Mouse (Mus musculus): Measurements from ENCODE around the gene Frmpd1.

Frmpd1 gene

DNA sequence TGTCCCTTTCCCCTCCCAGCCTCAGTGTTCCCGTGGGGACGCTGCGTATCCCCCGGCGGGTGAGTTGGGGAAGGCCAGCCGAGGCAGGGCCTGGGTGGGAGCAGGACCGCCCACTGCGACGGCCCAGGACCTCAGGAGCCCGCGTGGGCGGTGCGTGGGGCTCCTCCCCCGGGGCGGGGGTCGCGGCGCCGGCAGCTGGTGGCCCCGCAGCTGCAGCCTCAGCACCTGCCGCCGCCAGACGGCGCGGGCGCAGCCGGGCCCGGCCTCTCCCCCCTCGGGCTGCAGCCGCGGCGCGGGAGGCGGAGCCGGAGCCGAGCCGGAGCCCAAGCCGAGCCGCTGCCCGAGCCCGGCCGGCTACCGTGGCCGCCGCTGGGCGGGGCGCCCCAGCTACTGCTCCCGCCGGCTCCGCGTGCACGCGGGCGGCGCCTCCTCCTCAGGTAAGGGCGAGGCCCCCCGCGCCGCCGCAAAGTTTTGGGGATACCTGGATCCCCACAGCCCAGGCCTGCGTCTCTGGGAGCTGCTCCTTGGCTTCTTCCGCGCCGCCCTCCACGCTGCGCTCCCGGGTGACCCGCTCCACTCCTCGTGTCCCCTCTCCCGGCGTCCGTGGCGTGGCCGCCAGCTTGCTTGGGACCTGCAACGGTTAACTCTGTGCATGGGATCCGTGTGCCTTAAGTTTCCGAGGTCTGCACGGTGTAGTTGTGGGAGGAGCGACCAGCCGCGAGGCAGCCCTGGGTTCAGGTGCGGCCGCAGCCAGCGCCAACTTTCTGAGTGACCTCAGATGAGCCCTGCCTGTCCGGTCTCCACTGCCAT lies at the start of gene Frmpd1:
TSS of gene Frmpd1 (plus strand) at position 355 of the 810 bp plus-strand sequence.
- DNase-seq (ENCODE audit: low spot score), result peak; percentile 50

DNA sequence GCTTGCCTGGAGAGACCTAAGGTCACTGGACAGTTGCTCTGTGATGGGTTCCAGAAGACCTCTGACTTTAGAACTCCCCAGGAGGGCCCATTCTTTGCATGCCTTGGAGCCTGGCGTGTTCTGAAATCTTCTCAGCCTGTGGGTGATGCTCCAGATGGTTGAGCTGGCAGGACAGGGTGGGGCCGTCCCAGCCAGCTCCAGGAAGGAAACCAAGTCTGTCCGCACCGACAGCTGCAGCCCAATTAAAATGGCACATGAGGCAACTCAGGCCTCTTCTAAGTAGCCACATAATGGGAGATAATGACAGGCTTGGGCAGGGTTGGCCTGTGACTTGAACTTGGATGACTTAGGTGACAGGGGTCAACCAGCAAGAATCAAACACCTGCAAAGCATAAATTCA lies 47.0 kb upstream of the Frmpd1 start:
- DNase-seq (ENCODE audit: low spot score), result no peak

DNA sequence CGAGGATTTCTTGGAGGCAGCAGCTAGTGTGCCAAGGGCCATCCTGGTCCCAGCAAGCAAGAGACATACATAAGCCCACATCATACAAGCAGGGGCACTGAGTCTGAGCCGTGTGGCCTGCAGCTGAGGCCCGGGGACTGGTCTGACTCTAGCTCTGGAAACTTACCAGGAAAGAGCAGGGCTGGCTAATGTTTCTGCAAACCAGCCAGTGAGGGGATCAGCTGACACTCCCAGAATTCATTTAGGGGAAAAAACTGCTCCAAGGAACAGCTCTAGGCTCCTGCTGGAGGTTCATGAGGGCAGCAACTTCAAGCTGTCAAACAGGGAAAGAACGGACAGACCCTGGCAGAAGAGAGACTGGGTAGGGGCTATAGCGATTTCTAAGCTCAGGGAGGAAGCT lies 42.8 kb upstream of the Frmpd1 start:
- no peak for DNase-seq (ENCODE audit: low spot score)

DNA sequence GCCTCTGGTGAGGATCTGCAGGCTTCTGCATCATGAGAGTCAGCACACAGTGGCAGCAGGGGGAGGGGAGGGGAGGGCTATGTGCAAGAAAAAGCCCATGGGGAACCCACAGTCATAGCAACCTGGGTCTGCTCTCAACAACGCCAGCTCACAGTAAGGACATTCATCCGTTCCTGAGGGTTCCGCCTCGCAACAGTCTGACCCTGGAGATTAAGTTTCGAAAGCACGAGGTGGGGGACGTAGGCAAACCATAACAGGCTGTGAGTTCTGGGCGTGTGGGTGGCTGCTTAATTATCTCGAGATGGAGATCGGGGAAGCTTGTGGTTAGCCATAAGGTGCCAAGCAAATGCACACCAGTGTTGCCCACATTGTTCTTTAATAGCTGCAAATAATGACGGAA lies 42.3 kb upstream of the Frmpd1 start:
- DNase-seq (ENCODE audit: low spot score), result no peak

DNA sequence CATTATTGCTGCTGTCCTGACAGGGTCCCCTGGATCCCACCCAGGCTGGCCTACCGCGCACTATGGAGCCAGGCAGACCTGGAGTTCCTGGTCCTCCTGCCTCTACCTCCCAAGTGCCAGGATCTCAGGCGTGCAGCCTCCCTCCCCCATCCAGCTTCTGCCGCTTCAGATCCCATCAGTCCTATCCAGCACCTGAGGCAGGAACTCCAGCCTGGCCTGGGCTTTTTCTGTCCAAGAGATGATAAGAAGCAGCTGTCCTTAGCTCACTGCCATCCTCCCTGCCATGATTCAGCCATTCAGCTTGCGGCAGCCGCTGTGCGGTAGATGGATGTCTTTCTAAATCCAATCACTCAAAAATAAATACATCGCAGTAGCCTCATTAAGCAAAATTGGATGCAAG lies 41.7 kb upstream of the Frmpd1 start:
- no peak for DNase-seq (ENCODE audit: low spot score)

DNA sequence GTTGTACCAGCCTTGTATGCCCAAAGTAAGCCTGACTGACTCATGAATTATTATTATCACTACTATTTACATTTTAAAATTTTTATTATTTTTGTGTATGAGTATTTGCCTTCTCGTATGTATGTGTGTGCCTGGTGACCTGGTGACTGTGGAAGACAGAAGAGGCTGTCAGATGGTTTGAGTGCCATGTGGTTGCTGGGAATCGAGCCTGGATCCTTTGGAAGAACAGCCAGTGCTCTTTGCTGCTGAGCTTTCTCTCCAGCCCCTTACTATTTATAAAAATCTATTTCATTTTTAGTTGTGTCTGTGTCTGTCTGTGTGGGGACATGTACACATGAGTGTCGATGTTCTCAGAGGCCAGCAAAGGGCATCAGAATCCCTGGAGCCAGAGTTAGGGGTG lies 28.2 kb upstream of the Frmpd1 start:
- DNase-seq (ENCODE audit: low spot score), result no peak

DNA sequence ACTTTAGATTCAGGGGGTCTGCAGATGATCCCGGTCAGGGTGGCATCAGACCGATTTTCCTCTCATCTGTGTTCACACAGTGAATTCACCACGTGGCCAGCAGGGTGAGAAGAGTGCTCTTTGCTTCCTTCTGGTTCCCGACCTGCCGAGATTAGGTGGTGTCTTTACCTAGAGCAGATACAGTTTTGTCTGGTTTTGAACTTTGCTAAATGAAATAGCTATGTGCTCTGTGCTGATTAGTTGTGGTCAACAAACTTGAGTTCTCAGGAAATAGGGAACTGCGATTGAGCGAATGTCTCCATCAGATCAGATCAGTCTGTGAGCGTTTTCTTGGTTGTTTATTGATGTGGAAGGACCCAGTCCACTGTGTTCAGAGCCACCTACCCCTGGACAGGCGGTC lies 26.1 kb upstream of the Frmpd1 start:
- DNase-seq (ENCODE audit: low spot score), result no peak

DNA sequence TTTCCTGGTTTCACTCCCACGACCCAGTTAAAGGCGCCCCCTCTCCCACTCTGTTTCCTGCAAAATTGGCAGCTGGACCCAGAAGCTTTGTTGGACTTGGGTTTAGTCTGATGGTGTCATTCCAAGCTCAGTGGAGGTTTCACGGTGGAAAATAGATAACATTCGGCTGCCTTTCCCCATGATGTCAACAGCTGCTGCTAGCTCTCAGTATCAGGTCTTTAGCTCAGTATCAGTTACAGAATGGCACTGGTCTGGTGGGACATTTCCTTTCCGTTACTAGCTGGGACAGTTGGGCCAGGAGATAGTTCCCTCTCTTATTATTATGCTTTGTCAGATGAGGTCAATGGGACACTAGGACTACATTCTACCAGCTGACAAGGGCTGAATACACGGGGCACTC lies 23.9 kb upstream of the Frmpd1 start:
- DNase-seq (ENCODE audit: low spot score), result no peak

DNA sequence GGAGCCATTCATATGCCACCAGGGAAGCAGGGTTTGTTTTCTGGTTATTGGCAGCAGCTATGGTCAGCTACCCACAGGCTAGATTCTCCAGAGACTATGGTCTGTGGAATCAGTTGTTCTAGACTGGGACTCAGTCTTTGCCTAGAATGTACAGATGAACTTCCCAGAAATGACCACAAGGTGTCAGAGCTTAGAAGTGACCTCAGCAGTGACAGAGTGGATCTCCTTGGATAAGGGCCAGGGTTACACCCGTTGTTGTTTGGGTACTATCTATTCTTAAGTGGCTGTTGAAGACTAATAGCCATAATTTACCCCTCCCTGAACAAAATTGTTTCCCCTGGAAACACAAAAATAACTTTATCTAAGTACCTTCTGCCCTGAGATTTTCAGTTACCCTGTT lies 21.0 kb upstream of the Frmpd1 start:
- DNase-seq (ENCODE audit: low spot score), result no peak

DNA sequence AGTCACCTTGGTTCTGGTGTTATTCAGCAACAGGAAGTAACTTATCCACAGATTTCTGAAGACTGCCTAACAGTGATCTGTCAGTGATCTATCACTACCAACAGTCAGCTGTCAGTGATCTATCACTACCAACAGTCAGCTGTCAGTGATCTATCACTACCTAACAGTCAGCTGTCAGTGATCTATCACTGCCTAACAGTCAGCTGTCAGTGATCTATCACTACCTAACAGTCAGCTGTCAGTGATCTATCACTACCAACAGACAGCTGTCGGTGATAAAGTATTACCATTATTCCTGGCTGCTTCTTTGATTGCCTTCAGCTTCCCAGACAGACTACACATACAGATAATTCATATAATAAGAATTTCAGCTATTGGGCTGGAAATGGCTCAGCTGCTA lies 19.2 kb upstream of the Frmpd1 start:
- DNase-seq (ENCODE audit: low spot score), result no peak

DNA sequence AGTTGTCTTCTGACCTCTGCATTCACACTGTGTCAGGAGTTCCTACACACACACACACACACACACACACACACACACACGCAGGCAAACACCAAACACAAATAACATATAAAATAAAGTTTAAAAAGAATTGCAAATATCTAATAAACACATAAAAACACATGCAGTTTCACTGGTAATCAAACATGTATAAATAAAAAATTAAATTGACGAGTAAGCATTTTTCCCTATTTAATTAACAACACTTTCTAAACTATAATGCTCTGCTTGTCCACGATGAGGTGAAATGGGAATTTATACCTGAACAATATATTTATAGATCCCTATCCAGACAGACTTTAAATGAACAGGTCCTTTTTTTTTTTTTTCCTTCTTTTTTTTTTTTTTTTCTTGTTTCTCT lies 18.7 kb upstream of the Frmpd1 start:
- no peak for DNase-seq (ENCODE audit: low spot score)

DNA sequence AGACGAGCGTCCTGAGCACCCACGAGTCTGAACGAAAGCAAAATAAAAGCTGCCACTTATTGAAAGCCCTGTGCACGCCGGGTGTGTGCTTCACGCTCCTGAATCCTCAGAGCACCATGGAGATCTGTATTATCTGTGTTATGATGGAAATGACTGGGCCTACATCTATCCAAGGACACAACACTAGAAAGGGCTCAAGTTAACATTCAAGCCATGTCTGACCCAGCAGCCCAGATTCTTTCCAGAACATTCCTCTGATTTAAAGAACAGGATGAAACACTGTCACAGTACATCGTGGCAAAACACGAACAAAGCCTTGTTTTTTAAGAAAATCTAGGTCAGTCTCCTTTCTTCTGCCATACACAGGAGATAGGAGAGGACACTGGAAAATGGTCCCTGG lies 13.3 kb upstream of the Frmpd1 start:
- DNase-seq (ENCODE audit: low spot score), result no peak

DNA sequence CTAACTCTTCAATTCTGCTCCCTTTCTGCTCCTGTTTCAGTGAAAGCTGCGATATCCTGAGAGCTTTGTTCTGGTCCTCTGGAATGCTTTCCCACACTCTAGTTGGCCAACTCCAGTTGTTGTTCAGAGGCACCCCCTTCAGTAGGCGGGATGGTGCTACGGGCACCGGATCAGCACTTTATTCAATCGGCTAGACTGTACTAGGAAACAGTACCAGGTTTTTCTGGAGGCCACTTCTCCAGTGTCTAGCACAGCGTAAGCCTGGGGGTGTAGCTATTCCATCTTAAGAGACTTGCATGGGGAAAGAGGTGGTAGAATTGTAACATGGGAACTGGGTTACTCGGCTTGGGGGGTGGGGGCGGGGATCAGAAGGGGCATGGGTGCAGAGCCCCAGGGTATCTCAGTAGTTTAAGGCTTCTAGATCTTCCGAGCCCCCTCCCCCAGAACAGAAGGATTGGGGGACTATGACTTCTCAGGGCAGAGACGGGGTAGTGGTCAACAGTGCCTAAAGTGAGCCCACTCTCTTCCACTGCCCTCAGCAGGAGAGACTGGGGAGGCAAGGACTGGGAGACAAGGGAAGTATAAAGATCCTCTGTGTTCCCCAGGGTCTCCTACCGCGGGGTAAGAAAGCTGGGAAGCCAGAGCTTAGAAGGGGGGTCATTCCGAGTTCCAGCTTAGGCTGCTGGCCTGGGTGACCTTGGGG lies 706 bp upstream of the Frmpd1 start:
- no peak for DNase-seq (ENCODE audit: low spot score)

DNA sequence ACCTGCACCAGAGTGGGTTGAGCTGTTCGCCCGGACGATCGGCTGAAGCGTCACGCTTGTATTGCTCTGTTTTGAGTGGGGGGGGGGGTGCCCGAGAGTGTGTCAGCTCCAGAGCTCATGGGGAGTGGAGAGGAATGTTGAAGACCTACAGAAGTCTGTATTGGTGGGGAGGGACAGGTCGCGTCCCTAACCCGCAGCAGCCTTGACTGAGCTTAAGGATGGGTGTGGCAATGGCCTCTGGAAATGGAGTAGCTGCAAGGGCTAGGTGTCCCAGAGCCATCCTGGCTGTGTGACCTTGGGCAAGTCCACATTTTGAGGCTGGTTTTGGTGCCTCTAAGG lies 625 bp downstream of the Frmpd1 start:
- no peak for DNase-seq (ENCODE audit: low spot score)

DNA sequence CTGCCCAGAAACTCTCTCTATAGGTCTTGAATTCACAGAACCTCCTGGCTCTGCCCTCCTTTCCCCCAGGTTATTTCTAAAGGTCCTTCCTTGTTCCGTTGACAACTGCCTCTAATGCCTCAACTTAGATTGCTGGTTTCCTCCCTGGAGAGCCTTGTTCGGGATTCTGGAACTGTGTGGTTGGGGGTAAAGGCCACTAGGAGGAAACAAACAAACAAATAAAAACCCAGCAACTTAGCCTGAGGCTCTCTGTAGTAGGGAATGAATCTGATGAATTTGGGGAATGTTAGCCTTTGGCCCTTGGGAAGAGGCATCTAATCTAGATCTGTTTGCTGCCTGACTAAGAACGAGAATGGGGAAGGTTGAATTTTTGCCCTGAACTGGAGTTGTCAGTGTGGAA lies 13.6 kb downstream of the Frmpd1 start:
- no peak for DNase-seq (ENCODE audit: low spot score)

DNA sequence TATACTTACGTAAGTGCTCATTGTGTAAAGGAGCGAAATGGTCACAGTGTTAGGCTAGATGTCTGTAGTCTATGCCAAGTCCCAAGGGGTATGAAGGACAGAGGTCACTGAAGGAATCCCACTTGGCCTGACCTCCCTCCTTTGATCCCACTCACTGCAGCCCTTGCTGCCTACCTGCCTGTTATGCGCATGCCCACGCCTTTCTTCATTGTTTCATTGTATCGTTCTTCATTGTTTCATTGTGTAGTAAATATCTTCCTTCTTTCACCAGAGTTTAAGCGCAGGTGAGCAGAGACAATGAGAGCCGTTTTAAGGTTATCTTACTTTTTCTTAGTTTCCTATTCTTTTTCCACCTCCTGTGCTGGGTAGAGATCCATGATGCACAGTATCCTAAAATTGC lies 18.6 kb downstream of the Frmpd1 start:
- peak; percentile 15 for DNase-seq (ENCODE audit: low spot score)

DNA sequence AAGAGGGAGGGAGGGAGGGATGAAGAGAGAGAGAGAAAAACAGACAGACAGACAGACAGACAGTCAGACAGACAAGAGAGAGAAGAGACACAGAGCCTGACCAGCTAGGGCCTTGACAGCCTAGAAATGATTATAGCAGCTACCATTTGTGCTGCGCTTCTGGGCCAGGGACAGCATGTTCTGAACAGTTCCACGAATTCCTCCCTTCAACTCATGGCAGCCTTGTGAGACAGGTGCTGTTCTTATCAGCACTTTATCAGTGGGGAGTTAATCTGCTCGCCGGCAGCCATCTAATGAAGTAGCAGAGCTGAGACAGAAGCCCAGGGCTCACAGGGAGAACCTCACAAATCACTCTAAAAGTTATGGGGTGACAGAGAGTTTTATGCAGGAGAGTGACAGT lies 22.8 kb downstream of the Frmpd1 start:
- DNase-seq (ENCODE audit: low spot score), result no peak

DNA sequence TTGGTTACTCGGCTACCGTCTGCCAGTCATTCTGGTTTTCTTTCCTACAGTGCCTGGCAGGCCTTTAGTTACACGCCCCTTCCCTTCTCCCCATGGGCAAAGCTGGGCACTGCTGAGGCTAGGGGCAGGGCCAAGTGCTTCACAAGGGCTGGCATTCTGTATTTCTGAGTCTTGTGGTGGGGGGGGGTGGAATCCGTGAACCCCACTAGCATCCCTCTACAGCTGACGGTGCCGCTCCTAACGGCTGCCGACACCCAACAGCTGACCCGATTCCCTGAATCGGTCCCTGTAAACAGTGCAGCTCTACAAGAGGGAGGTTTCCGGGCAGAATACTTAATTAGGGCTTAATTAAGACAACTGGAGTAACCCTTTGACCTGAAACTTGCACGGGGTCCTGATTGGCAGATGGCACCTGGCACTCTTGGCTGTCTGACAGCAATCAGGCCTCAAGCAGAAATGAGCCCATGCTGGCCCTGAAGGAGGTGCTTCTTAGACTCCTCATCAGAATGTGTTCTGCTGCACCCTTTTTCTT lies 24.2 kb downstream of the Frmpd1 start:
- DNase-seq (ENCODE audit: low spot score), result no peak

DNA sequence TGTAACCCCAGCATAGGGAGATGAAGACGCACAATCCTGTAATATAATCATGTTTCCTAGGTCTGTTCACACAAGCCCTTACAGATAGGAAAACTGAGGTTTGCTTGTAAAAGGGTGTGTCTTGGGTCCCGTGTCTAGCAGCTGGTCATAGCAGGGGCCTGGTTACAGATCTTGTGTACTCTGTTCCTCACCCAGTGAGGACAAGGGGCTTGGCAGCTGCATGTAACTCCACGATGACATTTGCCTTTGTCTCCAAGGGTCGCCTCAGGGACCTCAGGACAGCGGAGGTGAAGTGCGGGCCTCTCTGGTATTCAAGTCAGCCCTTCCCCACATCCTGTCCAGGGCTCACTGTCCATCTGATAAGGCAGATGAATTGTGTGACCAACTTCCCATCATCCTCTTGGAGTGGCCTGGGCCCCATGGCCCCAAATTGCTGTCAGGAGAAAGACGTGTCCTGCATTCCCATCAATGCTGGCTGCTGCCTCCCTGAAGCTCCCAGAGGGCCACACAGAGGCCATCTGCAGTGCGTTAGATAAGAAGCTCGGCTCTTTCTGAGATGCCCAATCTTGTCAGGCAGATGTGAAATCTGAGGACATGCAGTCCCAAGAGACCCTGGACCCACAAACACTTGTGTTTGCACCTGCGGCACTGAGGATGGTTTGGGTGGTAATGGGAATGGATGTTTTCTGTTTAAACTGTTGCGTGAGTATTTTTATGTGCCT lies 27.8 kb downstream of the Frmpd1 start:
- no peak for DNase-seq (ENCODE audit: low spot score)

DNA sequence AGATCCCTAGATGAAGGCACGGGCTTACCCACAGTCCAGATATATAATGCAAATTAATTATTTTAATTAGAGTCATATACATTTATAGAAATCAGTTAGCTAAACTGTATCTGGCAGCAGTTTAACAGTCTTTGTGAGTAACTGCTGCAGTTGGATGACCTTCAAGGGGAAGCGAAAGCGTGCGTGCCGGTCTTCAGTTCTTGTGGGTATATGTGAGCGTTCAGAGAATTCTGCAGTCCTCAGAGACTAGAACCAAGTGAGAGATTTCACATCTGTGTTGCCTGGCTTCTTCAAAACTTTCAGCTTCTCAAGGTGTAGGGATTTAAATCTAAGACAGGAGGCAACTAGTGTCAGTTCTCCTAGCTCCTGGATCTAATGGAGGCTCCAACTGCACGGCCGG lies 35.3 kb downstream of the Frmpd1 start:
- DNase-seq (ENCODE audit: low spot score), result no peak

DNA sequence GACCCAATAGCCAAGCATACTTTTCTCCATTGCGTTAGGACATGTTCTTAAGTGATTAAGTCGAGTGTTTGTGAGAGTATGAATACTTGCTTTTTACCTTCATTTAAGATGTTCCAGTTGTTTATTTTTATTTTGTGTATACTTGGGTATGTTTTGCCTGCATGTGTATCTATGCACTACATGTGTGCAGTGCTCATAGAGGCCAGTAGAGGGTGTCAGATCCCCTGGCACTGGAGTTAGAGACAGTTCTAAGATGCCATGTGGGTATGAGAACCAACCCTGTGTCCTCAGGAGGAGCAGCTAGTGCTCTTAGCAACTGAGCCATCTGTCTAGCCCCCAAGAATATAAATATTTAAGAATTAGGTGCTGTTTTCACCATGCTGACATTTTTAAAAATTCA lies 37.7 kb downstream of the Frmpd1 start:
- no peak for DNase-seq (ENCODE audit: low spot score)

DNA sequence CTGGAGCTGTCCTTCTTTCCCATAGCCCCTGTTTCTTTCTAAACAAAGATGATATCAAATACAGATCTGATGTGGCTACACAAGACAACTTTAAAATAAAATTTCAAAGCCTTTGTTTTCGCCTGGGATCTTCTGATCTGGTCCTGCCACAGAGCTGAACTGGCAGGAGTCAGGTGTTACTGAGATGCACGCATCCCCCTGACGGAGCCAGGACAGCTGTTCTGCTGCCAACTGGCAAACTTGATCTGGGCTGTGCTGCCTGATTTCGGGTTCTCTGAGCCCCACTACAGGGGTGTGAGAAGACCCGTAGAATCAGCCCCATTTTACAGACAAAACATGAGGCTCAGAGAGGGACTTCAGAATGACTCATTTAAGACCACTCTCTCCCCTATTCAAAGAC lies 45.6 kb downstream of the Frmpd1 start:
- DNase-seq (ENCODE audit: low spot score), result no peak

DNA sequence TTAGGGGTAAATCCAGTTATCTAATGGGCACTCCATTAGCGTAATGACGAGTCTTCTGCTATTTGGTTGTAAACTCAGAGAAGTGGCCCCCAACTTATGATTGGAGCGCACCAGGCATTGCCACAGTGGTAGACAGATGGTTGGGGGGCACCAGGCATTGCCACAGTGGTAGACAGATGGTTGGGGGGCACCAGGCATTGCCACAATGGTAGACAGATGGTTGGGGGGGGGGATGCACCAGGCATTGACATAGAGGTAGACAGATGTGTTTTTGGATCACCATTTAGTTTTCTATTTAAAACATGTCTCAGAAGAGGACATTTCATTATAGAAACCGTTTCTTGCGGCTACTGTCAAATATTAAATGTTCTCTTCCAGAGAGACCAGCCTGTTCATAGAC lies 53.6 kb downstream of the Frmpd1 start:
- DNase-seq (ENCODE audit: low spot score), result no peak

Measured in testis, postnatal 14 days (tissue).